Mouse (Mus musculus): ENCODE measurements around the gene Slc27a4. TPM values are rescaled to one million over a fixed set of nuclear protein-coding genes. Genes with fewer than 3 reads are reported as not detected.

Gene Slc27a4
- polyA plus RNA-seq, 1 experiment, result 37.1 TPM

- TF ChIP-seq POLR2A (IDR thresholded peaks at IDR 0.05; ENCODE audit: borderline replicate concordance, extremely low read depth, low read depth, low read length) (no peak), CTCF (IDR thresholded peaks at IDR 0.05; ENCODE audit: insufficient read depth, low read length) (no peak)
- DNase-seq, result no peak
- Histone ChIP-seq H3K4me3 (replicated peaks; ENCODE audit: extremely low read depth, low read depth, low read length) (no peak overlapping the region), H3K4me1 (ENCODE audit: control insufficient read depth, insufficient read depth, low read length) (no peaks in the 10 kb centered on the region)
- WGBS, result 36% methylated on average over 2 of the region's 2 CpGs
Observed at GRCm38 (mm10) chr2:29819363-29819762, 16.9 kb downstream of the Slc27a4 start.

- Histone ChIP-seq H3K4me1 (ENCODE audit: control insufficient read depth, insufficient read depth, low read length) (no peaks in the 10 kb centered on the region), H3K4me3 (replicated peaks; ENCODE audit: extremely low read depth, low read depth, low read length) (peak within 1 kb of the TSS; percentile 55)
- TF ChIP-seq POLR2A (IDR thresholded peaks at IDR 0.05; ENCODE audit: borderline replicate concordance, extremely low read depth, low read depth, low read length) (peak; percentile 29; the same call in 1 of the 2 replicates), CTCF (IDR thresholded peaks at IDR 0.05; ENCODE audit: insufficient read depth, low read length) (no peak)
- under 1% methylated on average over 35 of the region's 35 CpGs for WGBS
- DNase-seq, result peak; percentile 54
Observed at GRCm38 (mm10) chr2:29820025-29820817, 17.8 kb downstream of the Slc27a4 start, which contains the start of gene Urm1. Gene Urm1 (plus strand): TSS chr2:29820075.

GRCm38 (mm10) chr2:29826318-29826925, 24.0 kb downstream of the Slc27a4 start:
- no peak for DNase-seq

GRCm38 (mm10) chr2:29826926-29827708, 24.7 kb downstream of the Slc27a4 start:
- DNase-seq, result peak; percentile 94
- H3K4me1 ChIP-seq (ENCODE audit: control insufficient read depth, insufficient read depth, low read length), result peaks cover 4% of the 10 kb centered on the region
- TF ChIP-seq POLR2A (IDR thresholded peaks at IDR 0.05; ENCODE audit: borderline replicate concordance, extremely low read depth, low read depth, low read length) (peak; percentile 59; the same call in 1 of the 2 replicates), CTCF (IDR thresholded peaks at IDR 0.05; ENCODE audit: insufficient read depth, low read length) (no peak)
- WGBS, result under 1% methylated on average over 48 of the region's 48 CpGs
- peak overlapping the region; percentile 86 for H3K4me3 ChIP-seq (replicated peaks; ENCODE audit: extremely low read depth, low read depth, low read length)

More at GRCm38 (mm10) chr2:29826318-29826925, 24.0 kb downstream of the Slc27a4 start:
- TF ChIP-seq CTCF (IDR thresholded peaks at IDR 0.05; ENCODE audit: insufficient read depth, low read length) (no peak), POLR2A (IDR thresholded peaks at IDR 0.05; ENCODE audit: borderline replicate concordance, extremely low read depth, low read depth, low read length) (no peak)
- WGBS, result 7% methylated on average over 11 of the region's 11 CpGs
- H3K4me3 ChIP-seq (replicated peaks; ENCODE audit: extremely low read depth, low read depth, low read length), result peak overlapping the region; percentile 86
- H3K4me1 ChIP-seq (ENCODE audit: control insufficient read depth, insufficient read depth, low read length), result peaks cover 4% of the 10 kb centered on the region

GRCm38 (mm10) chr2:29827709-29828024, 25.2 kb downstream of the Slc27a4 start:
- Histone ChIP-seq H3K4me1 (ENCODE audit: control insufficient read depth, insufficient read depth, low read length) (peaks cover 4% of the 10 kb centered on the region), H3K4me3 (replicated peaks; ENCODE audit: extremely low read depth, low read depth, low read length) (peak overlapping the region; percentile 81)
- TF ChIP-seq CTCF (IDR thresholded peaks at IDR 0.05; ENCODE audit: insufficient read depth, low read length) (no peak), POLR2A (IDR thresholded peaks at IDR 0.05; ENCODE audit: borderline replicate concordance, extremely low read depth, low read depth, low read length) (no peak)
- 2% methylated on average over 12 of the region's 12 CpGs for WGBS
- DNase-seq, result no peak

GRCm38 (mm10) chr2:29831106-29831505, 28.7 kb downstream of the Slc27a4 start:
- H3K4me1 ChIP-seq (ENCODE audit: control insufficient read depth, insufficient read depth, low read length), result peaks cover 4% of the 10 kb centered on the region
- TF ChIP-seq CTCF (IDR thresholded peaks at IDR 0.05; ENCODE audit: insufficient read depth, low read length), result no peak
- TF ChIP-seq POLR2A (IDR thresholded peaks at IDR 0.05; ENCODE audit: borderline replicate concordance, extremely low read depth, low read depth, low read length), result no peak
- WGBS, result 84% methylated on average over 4 of the region's 4 CpGs
- no peak overlapping the region for H3K4me3 ChIP-seq (replicated peaks; ENCODE audit: extremely low read depth, low read depth, low read length)
- no peak for DNase-seq

GRCm38 (mm10) chr2:29833796-29834195, 31.4 kb downstream of the Slc27a4 start:
- no peak for DNase-seq
- TF ChIP-seq POLR2A (IDR thresholded peaks at IDR 0.05; ENCODE audit: borderline replicate concordance, extremely low read depth, low read depth, low read length) (no peak), CTCF (IDR thresholded peaks at IDR 0.05; ENCODE audit: insufficient read depth, low read length) (no peak)
- Histone ChIP-seq H3K4me1 (ENCODE audit: control insufficient read depth, insufficient read depth, low read length) (no peaks in the 10 kb centered on the region), H3K4me3 (replicated peaks; ENCODE audit: extremely low read depth, low read depth, low read length) (no peak overlapping the region)
- 95% methylated on average over 5 of the region's 5 CpGs for WGBS

- no peak for TF ChIP-seq POLR2A (IDR thresholded peaks at IDR 0.05; ENCODE audit: borderline replicate concordance, extremely low read depth, low read depth, low read length)
- TF ChIP-seq CTCF (IDR thresholded peaks at IDR 0.05; ENCODE audit: insufficient read depth, low read length), result no peak
- no peaks in the 10 kb centered on the region for H3K4me1 ChIP-seq (ENCODE audit: control insufficient read depth, insufficient read depth, low read length)
- no peak for DNase-seq
- no peak overlapping the region for H3K4me3 ChIP-seq (replicated peaks; ENCODE audit: extremely low read depth, low read depth, low read length)
- 78% methylated on average over 2 of the region's 2 CpGs for WGBS
Observed at GRCm38 (mm10) chr2:29835391-29835899, 33.0 kb downstream of the Slc27a4 start.

GRCm38 (mm10) chr2:29839460-29839859, 37.0 kb downstream of the Slc27a4 start:
- Histone ChIP-seq H3K4me3 (replicated peaks; ENCODE audit: extremely low read depth, low read depth, low read length) (no peak overlapping the region), H3K4me1 (ENCODE audit: control insufficient read depth, insufficient read depth, low read length) (no peaks in the 10 kb centered on the region)
- WGBS, result 58% methylated on average over 4 of the region's 4 CpGs
- DNase-seq, result no peak
- no peak for TF ChIP-seq CTCF (IDR thresholded peaks at IDR 0.05; ENCODE audit: insufficient read depth, low read length)
- no peak for TF ChIP-seq POLR2A (IDR thresholded peaks at IDR 0.05; ENCODE audit: borderline replicate concordance, extremely low read depth, low read depth, low read length)
